Mouse (Mus musculus) urinary bladder, postnatal 4 days (tissue): ENCODE results near the gene Eif2b4.

Experiments
- DNase-seq, 2 experiments: peaks; one replicate each; pipeline ENCODE4 v3.0.0; 2021 to 2022; ENCODE audit warnings: low spot score in 2 of 2

The Eif2b4 gene

DNA sequence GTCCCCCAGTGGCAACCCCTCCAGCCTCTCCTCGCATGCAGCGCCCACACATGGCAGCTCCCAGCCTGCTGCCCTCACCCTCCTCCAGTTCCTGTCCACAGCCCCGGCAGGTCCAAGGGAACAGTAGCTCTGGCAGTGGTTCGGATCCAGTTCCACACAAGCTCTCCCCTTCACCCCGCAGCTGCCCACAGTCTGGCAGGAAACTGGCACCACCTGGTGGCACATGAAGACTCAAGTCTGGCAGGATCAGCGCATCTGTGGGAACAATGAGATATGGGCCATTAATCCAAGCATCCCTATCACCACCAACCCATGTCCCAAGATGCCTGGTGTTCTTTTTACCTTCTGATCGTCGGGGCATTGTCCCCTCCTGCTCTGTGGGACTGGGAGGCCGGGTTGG is 6.7 kb upstream of the Eif2b4 start:
- no peak for DNase-seq

DNA sequence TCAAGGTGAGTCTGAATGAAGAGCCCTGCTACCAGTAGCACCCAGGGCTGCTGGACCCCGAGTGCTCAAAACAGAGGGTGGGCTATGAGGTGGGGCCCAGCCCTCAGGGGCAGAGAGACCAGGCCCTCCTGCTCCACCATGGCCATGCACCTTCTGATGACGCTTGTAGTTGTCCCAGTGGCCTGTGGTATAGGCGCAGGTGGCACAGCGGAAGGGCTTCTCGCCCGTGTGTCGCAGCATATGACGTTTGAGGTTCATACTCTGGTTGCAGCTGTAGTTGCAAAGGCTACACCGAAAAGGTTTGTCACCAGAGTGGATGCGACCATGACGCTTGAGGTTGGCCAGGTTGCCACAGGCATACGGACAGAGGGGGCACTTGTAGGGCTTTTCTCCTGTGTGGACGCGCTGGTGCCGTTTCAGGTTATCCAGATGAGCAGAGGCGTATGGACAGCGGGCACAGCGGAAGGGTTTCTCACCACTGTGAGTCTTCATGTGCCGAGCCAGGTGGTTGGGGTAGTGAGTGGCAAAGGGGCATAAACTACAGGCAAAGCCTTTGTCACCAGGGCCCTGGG is 6.2 kb upstream of the Eif2b4 start:
- DNase-seq = no peak

DNA sequence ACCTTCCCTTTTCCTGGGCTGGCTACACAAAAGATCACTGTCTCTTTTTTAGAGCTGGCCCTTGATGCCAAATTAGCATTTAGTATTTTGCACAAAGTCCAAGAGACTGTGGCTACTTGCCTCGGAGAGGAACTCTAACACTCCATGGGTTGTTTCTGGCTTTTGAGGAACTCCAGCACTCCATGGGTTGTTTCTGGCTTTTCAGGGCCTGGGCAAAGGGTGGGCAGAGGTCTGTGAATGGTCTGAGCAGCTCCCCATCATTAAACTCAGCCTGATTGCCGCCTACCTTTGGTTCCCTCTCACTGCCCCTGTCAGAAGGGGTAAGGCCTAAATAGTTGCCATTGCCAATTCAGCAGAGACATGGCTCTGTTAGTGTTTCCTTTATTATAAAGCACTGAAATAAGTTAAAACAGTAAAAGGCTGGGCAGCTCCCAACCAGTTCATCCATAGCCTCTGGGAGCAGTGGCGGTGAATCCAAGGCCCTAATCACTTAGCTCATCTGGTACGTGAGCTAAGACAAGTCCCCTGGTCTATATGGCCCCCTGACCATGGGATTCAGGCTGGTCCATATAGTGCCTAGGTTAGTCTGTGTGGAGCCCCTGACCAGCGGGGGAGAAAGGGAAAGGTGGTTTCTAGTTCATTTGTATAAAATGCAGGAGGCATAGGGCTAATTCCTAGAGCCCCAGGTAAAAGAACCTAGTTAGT is 5.5 kb upstream of the Eif2b4 start:
- no peak for DNase-seq

DNA sequence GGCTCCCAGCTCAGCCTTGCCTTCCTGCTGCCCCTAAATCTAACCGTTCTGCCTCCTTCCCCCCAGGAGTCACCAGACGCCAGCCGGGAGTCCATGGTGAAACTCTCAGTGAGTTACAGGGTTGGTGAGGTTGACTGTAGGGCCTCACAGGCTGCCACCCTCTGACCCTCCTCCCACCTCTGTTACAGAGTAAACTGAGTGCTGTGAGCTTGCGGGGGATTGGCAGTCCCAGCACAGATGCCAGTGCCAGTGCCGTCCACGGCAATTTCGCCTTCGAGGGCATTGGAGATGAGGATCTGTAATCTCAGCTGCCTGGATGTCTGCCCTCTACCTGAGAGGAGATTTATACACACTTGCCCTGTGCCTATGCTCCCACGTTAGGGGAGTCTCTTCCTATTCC is 4.9 kb upstream of the Eif2b4 start:
- DNase-seq = no peak

DNA sequence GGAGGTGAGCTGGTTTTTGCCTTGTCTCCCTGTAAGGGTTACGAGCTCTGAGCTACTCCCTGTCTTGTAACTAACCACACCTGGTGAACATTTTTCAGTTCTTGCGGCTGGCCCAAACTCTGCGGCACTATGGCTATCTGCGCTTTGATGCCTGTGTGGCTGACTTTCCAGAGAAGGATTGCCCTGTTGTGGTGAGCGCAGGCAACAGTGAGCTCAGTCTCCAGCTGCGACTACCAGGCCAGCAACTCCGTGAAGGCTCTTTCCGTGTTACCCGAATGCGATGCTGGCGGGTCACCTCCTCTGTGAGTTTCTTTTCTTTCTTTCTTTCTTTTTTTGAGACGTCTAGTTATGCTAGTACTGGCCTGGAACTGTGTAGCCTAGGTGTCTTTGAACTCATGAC is 3.8 kb upstream of the Eif2b4 start:
- DNase-seq = no peak

DNA sequence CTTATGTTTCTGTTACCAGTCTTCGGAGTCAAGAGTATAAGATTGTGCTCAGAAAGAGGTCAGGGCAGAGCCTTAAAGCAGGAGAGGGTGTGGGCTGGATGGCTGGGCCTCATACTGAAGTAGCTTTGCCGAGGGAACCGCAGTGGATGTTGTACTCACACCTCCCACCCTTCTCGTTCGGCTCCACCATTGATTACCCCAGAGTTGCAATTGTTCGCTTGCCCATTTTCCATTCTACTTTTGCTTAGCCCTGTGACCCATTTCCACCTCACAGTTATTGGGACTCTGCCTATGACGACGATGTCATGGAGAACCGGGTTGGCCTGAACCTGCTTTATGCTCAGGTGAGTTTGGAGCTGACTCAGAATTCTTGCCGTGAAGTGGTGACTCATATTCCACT is 3.0 kb upstream of the Eif2b4 start:
- no peak for DNase-seq

DNA sequence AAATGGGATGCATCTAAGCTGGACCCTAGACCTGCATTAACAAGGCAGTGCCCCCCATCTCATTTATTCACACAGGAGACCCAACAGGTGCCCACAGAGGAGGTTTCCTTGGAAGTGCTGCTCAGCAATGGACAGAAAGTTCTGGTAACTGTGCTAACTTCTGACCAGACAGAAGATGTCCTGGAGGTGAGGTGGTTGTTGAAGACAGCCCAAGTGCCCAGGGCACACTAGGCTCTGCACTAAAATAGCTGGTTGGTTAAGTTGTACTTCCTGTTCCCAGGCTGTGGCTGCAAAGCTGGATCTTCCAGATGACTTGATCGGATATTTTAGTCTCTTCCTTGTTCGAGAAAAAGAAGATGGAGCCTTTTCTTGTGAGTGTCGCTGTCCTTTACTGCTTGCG is 2.4 kb upstream of the Eif2b4 start:
- DNase-seq = no peak

DNA sequence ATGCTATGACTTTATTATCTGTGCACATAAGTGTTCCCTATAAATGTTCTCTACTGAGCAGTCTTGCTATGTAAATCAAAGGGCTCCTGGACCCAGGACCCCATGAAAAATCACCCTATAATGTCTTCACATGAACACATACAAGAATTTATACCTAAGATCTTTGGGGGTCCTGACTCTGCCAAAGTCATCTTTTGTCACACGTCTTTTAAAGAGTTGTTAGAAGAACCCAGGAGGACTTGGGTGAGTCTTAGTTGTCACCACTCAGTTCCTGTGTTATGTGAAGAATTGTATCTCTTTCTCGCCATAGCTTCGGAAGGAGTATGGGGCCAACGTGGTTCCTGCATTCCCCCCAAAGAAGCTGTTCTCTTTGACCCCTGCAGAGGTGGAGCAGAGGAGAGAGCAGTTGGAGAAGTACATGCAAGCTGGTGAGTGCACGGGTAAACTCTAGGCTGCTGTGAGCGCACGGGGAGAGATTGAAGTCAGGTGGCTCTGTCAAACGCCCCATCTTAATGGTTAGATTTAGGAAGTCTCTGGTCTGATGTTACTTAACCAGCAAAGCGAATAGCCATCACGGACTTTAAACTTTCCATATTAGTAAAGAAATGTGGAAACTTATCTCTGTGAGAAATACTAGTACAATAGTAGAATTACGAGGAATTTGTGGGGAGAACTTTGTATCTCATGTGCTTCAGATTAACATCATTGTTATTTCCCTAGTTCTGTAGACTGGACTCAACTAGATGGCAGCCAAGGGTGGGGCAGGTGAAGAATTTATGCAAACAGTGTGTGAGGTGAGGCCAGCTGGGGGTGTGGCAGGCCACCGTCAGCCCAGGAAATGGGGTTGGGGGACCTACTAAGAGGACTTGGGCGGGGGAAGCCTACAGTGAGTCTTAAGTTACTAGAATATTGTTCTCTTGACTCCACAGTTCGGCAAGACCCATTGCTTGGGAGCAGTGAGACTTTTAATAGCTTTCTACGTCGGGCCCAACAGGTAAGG is 1.6 kb upstream of the Eif2b4 start:
- DNase-seq = no peak

DNA sequence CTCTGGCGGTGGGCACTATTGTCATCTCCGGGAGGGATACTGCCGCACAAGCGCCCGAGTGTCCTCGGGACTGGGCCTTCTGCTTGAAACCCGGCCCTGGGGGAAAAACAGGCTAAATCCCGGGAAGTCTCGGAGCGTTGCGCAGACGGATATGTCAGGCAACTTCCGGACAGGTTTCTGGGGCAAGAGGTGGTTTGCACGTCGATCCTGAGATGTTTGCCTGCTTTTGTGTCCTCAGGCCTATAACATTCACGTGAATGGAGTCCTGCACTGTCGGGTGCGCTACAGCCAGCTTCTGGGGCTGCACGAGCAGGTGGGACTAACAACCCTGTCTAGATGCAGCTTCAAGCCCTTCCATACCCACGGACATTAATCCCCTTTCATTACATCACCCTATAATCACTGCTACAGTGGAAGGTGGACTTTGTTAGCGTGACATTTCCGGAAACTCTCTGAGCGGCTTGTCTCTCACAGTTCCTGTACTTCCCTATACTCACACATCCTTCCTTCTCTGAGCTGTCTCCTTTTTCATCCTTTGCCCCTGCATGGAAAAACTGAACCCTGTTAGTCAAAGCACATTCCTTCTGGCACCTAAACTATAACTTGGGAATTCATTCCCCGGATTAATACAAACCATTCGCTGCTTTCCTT is 526 bp upstream of the Eif2b4 start:
- DNase-seq = no peak

DNA sequence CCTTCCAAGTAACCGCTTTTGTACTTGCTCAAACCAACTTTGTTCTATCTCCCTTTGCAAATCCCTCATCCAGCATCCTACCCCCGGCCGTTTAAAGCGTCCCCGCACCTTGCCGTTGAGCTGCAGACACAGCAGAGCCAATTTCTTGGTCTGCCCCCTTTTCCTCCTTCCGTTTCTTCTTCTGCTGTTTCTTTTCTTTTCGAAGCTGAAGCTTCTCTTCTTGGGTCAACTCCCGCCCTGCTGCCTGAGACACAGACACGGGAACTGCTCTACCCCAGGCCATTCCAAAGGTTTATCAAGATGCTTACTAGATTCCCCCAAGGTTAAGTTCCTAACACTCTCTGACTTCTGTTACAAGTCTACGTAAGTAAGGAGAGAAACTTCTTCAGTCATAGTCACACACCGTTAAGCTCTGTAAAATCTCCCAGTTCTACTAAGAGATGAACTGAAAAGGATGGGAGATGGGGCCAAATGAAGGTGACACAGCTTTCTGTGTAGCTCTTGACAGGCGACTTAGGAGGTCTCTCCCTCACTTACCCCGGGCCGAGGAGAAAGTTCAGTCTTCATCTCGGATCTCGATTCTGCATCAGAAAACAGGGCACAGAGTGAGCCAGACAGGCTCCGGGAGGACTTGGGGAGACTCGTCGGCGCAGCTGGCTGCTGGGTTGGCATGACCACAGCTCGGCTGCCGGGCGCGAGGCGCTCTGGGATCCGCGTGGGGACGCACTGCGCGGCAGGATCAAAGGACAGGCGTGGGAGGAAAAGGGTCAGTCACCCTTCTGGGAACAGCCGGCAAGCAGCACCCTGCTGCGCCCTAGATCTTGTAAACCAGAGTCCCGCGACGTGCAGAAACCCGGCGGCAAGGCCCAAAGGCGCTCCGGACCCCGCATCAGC is 938 bp downstream of the Eif2b4 start:
- DNase-seq = no peak

DNA sequence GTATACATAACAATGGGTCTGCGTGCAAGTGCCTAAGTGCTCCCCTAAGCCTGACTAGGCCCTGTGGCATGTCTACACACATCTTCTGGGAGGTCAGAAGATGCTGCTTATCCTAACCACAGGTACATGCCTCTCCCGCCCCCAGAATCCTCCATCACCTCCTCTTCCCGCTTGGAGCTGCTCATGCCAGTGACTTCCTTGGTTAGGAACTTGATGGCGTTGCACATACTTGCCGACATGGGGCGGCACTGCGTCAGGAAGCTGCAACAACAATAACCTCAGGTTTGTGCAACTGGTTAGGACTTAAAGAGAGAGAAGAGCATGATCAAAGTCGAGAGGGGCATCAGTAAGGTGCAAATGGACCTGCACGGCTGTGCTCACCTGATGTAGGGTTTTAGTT is 3.0 kb downstream of the Eif2b4 start:
- no peak for DNase-seq

DNA sequence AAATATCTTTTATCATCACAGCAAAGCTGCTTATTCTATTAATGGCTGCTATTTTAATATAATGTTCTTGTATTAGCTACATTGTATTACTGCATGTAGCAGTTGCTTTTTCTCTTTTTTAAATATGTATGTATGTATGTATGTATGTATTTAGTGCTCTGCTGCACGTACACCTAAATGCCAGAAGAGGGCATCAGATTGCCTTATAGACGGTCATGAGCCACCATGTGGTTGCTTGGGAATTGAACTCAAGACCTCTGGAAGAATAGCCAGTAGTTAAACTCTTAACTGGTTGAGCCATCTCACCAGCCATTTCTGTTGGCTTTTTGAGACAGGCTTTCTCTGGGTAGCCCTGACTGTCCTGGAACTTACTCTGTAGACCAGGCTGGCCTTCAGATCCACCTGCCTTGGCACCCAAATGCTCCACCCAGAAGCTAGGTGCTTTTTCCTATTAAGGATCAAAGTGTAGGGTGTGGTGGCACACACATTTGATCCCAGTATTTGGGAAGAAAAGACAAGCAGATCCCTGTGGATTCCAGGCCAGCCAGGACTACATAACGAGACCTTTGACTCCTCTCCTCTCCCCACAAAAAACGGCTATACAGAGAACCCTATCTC is 4.9 kb downstream of the Eif2b4 start:
- DNase-seq = no peak

DNA sequence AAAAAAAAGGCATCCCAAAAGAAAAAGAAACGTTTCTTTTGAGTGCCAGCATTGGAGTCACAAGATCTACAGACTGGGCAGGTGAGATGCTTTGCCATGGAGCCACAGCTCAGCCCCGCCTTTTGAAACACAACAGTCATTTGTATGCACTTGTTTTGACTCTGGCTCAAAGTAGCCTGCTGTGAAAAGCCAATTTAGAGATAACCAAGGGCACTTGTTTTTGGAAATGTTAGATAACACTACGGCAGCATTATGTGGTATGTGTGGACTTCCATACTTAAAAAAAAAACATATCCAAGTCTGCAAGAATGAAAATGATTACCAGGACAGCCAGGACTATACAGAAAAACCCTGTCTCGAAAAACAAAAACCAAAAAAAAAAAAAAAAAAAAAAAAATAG is 9.6 kb downstream of the Eif2b4 start:
- DNase-seq = no peak

DNA sequence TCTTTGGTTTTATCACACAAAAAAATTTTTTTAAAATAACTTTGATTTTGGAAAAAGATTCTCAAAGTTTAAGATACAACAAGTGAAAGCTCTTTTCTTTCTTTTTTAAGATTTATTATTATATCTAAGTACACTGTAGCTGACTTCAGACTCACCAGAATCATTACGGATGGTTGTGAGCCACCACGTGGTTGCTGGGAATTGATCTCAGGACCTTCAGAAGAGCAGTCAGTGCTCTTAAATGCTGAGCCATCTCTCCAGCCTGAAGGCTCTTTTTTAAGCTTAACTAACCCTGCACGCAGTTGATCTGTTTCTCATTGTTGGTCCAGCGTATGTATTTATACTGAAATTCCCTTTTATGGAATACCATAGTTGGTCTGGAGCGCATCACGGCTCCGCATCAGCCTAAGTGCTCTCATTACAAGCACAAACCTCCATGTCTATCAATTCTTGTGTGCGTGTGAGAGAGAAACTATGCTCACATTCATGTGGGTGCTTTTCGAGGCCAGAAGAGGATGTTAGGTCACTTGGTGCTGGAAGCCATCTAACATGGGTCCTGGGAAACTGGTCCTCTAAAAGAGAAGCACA is 12.0 kb downstream of the Eif2b4 start:
- no peak for DNase-seq

DNA sequence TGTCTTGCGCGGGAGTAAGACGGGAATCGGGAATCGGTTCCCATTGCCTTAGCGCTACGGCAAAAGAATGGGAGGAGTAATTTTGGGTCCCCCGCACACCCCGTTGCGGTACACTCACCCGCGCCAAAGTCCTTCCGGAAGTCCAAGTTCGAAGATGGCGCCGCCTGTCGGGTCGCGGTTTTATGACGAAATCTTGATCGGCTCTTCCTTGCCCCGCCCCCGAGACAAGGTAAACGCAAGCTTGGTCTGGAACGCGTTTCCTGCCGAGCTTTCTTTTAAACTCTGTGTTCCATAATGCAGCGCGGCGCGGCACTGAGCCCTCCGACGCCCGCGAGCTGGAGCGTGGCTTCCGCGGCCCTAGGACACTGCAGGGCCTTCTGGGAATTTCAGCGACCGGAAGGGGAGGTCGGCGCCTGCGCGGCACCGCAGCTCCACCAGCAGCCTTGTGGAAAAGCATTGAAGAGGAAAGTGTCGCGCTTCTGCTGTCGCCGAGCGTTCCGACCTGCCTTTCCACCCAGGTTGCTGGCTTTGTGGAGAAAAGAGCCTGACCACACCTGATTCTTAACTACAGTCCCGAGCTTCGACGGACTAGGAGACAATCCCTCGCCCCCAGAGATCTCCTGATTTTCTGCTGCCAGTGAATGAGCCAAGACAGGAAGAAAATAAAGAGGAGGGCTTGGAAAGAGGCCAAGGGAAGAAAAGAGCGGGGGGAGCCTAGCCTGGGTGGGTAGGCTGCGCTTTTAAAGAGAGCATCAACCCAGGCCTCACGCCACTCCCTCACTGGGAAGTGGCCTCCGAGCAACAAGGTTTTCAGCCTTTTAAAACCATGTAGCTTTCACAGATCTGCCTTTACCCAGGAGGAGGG is 13.2 kb downstream of the Eif2b4 start, which contains the start of the genes Gm29609 and Gtf3c2:
Gene Gm29609 (minus strand): TSS at position 146 of the 865 bp plus-strand sequence.
Gene Gtf3c2 (minus strand): TSS at position 379 of the 865 bp plus-strand sequence.
- peak; percentile 93 to 94 for DNase-seq

DNA sequence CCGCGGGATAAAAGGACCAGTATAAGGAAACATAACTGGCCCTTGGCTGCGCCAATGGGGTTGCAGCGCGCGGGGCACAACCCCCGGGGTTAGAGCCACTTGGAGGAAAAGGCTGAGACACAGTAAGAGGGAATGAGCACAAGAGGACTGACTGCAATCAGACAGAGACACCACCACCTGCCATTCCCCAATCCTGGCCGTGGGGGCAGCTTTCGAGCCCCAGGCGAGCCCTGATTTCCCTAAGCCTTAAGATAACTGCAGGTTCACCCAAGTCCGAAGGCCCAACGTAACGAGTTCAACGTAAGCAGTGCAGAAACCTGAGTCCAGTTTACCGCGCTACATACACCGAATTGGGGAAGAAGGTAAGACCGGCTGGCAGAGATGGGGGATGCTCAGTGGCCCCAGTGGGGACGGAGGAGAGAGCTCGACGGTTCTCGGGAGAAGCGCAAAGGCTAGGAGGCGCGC is 13.9 kb downstream of the Eif2b4 start:
- no peak for DNase-seq

DNA sequence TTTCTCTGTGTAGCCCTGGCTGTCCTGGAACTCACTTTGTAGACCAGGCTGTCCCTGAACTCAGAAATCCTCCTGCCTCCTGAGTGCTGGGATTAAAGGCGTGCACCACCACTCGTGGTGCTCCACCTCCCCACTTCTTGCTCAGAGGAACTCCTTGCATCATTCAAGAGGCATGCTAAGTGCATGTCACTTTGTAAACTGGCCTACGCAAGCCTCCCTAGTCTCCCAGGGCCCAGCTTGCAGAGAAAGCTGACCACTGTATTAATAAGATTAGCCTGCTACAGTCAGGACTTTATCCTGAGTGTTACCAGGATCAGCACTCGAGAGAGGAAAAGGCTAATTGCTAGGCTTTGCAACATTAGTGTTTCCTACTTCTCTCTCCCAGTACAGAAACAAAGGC is 24.6 kb downstream of the Eif2b4 start:
- no peak for DNase-seq

DNA sequence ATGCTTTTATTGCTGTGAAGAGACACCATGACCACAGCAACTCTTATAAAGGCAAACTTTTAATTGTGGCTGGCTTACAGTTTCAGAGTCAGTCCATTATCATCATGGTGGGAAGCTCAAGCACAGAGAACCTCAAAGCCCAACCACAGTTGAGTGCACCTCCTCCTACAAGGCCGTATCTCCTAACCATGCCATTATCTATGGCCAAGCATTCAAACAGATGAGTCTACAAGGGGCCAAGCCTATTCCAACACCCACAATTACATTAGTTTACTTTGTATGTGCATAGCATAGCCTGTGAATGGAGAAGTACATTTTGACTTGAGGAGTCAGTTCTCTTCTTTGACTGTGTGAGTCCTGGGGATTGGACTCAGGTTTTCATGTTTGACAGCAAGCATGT is 28.4 kb downstream of the Eif2b4 start:
- no peak for DNase-seq

DNA sequence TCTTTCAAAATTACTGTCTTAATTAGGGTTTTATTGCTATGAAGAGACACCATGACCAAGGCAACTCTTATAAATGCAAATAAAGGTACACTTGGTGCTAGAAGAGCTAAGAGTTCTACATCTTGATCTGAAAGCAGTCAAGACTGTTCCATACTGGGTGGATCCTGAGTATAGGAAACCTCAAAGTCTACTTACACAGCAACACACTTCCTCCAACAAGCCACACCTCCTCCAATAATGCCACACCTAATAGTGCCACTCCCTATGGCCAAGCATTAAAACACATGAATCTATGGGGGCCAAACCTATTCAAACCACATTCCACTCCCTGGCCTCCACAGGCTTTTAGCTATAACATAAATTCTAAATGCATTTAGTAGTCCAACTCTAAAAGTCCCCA is 30.8 kb downstream of the Eif2b4 start:
- DNase-seq = no peak
